Mouse (Mus musculus) lung, adult 2 months (tissue): ENCODE results near the gene Mterf1b.

Experiments used
- CTCF ChIP-seq: fragments of 200-500 bp; IDR thresholded peaks from 2 replicates; pipeline ENCODE4 v1.5.1; 2011; ENCODE audit warnings: mild to moderate bottlenecking, low read length, control low read depth; ENCODE audit not compliant: insufficient read depth
- POLR2A ChIP-seq: fragments of 200-500 bp; IDR thresholded peaks from 2 replicates; pipeline ENCODE4 v1.6.1; 2011; ENCODE audit warnings: low read depth, mild to moderate bottlenecking, control low read depth, low read length, borderline replicate concordance; ENCODE audit errors: extremely low read depth

GRCm38 (mm10) chr5:4234505-4234904 lies 42.3 kb downstream of the Mterf1b start:
- TF ChIP-seq POLR2A = no peak
- no peak for TF ChIP-seq CTCF
